Mouse (Mus musculus): ENCODE measurements at regions not wholly inside any gene's neighbourhood (a gene's known extent, or its start where the extent isn't known, plus 50 kb on each side); places are given as distances from the start of the nearest gene placed in this dataset.

- TF ChIP-seq POLR2A (IDR thresholded peaks at IDR 0.05; ENCODE audit: borderline replicate concordance, insufficient read depth, low read length) (no peak), CTCF (IDR thresholded peaks at IDR 0.05; ENCODE audit: borderline replicate concordance, insufficient read depth, low read depth, low read length) (no peak)
These were observed 168.9 kb downstream of the Cst10 start for GRCm38 (mm10) chr2:149573773-149574172.

All from cerebellum, adult 2 months (tissue).